Mouse (Mus musculus): ENCODE data around the gene Isg20.

Gene Isg20

GRCm38 (mm10) chr7:78903174-78903870 lies 9.9 kb upstream of the Isg20 start:
- 96% methylated on average over 6 of the region's 6 CpGs for WGBS

GRCm38 (mm10) chr7:78904175-78904574 lies 9.0 kb upstream of the Isg20 start:
- WGBS, result 72% methylated on average over 2 of the region's 2 CpGs

DNA sequence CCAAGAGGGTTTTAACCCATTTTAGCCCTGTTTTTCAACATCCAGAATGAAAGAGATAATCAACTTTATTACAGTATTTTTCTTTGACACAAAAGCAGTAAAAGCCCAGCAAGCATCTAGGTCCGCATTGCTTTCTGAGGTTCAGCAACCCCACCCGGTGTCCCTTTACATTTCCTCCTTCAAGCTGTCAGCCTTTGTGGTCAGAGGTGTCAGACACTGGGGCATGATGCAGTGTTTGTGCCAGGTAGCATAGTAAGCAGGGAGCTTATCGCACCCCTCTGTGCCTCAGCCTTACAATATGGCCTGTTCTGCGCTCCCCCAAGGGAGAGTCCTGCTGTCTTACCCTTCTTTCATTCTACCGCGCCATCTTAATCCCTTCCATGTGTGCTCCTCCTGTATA lies 4.2 kb upstream of the Isg20 start:
- 96% methylated on average over 6 of the region's 6 CpGs for WGBS

GRCm38 (mm10) chr7:78910336-78911098 lies 2.7 kb upstream of the Isg20 start:
- 56% methylated on average over 6 of the region's 6 CpGs for WGBS

DNA sequence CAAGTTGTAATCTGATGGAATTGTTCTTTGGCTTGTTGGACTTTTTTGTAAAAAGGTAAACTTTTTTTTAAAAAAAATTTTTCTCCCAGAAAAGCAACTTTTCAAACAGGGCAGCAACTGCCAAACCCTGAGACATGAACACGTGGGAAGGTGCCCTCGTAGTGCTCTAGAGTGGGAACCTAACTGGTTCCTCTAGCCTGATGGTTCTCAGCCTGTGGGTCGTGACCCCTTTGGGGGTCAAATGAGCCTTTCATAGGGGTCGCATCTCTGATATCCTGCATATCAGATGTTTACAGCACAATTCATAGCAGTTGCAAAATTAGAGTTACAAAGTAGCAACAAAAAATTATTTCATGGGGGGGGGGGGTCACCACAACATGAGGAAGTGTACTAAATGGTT lies 2.0 kb upstream of the Isg20 start:
- WGBS, result 93% methylated on average over 4 of the region's 4 CpGs

DNA sequence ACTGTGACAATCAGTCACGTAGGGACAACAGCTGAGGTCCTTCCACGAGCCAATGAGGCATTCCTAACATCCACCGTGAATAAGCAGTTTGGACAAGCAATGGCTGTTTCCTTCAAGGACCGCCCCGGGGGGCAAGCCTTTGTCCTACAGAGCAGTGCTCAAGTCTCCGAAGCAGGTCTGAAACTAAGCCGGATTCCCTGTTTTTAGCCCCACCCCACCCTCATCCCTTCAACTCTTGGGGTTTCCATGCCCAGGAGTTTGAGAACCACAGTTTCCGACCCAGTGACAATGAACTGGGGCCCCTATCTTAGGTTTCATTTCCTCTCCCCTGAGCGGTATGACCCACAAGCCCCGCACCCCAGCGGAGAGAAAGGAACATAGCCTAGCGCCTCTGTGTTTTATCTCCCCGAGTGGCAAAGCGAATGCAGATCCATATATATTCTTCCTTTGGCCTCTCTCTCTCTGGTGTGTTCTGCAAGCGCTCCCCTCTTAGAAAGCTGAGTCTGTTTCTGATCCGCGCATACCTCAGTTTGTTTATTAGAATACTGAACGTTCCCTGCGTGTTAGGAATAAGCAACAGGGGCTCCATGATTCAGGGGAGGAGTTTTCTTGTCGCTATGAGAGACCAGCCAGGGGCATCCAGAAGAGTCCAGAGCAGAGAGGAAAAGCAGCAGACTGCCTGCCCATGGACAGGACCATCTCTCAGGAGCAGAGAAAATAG lies 811 bp upstream of the Isg20 start:
- WGBS, result 10% methylated on average over 20 of the region's 20 CpGs

- WGBS, result 66% methylated on average over 19 of the region's 19 CpGs
Observed at GRCm38 (mm10) chr7:78913649-78914544, 673 bp downstream of the Isg20 start.

GRCm38 (mm10) chr7:78914545-78914845 lies 1.3 kb downstream of the Isg20 start:
- 95% methylated on average over 3 of the region's 3 CpGs for WGBS

- 87% methylated on average over 11 of the region's 11 CpGs for WGBS
Observed at GRCm38 (mm10) chr7:78914896-78915510, 1.8 kb downstream of the Isg20 start.

DNA sequence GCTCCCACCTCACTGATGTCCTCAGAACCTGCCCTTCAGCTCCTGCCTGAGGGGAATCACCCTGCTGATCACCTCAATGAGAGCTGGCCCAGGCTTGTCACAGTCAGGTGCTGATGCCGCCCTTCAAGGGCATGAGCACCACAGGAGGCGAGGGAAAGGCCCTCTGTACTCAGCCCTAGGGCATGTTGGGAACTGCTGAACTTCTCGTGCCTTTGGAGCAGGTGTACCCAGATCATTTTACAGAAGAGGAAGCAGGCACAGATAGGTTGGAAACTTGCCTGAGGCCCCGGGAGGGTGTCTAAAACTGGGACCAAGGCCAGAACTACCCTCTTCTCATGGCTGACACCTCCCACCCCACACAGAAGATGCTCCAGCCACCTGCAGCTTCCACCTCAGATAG lies 5.5 kb downstream of the Isg20 start:
- 60% methylated on average over 4 of the region's 4 CpGs for WGBS

- WGBS, result 85% methylated on average over 7 of the region's 7 CpGs
Observed at GRCm38 (mm10) chr7:78922506-78922905, 9.3 kb downstream of the Isg20 start.

DNA sequence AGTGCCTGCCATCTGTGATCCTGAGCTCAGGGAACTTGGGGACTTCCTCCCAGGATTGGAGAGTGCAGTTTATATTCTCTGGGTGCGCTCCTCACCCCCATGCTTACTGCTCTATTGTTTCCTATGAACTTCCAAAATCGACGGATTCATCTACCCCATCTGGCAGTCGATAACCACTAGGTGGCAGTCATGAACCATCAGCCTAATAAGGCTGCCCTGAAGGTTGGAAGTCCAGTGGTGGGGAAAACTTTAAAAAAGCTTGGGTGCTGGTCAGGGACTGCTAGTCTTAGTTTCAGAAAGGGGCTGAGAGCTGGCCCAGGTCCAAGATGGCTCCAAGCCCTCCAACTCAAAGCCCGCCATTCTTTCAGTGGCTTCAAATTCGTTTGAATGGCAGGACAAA lies 11.1 kb downstream of the Isg20 start:
- 6% methylated on average over 6 of the region's 6 CpGs for WGBS

DNA sequence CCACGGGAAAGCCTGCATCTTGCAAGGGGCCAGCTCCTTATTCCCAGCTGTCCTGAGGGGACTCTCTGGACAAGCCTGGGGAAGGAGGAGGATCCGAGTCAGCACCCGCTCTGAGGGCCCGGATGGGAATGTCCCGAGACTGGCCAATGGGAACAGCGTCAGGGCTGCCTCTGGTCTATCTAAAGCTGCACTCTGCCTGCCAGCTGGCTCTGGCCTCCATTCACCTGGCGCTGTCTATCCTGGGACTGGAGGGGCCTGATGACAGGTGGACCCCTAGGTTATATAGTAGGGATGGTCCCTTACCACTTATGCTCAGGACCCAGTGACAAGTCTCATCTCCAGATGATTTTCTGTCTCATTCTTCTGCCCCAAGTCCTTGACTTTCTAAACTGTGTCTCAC lies 11.6 kb downstream of the Isg20 start:
- 59% methylated on average over 7 of the region's 7 CpGs for WGBS

GRCm38 (mm10) chr7:78925680-78926079 lies 12.5 kb downstream of the Isg20 start:
- WGBS, result 62% methylated on average over 7 of the region's 7 CpGs

DNA sequence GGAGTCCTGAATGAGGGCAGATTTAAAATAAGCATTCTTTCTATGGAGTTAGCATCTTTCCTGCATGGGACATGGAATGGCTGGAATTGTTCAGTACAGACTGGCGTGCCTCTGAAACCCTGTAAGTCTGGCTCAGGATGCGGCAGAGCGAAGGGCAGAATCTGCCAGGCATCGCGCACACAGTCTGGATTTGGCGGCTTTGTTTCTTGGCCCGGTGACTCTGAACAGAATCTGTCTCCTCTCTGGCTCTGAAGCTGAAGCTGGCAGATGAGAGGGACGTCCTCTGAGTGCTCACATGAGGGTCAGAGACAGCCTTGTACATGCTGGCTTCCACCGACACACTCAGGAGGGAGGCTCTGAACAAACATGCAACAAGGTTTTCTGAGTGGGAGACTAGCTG lies 12.9 kb downstream of the Isg20 start:
- WGBS, result 61% methylated on average over 9 of the region's 9 CpGs

GRCm38 (mm10) chr7:78927266-78927665 lies 14.0 kb downstream of the Isg20 start:
- WGBS, result 96% methylated on average over 3 of the region's 3 CpGs

DNA sequence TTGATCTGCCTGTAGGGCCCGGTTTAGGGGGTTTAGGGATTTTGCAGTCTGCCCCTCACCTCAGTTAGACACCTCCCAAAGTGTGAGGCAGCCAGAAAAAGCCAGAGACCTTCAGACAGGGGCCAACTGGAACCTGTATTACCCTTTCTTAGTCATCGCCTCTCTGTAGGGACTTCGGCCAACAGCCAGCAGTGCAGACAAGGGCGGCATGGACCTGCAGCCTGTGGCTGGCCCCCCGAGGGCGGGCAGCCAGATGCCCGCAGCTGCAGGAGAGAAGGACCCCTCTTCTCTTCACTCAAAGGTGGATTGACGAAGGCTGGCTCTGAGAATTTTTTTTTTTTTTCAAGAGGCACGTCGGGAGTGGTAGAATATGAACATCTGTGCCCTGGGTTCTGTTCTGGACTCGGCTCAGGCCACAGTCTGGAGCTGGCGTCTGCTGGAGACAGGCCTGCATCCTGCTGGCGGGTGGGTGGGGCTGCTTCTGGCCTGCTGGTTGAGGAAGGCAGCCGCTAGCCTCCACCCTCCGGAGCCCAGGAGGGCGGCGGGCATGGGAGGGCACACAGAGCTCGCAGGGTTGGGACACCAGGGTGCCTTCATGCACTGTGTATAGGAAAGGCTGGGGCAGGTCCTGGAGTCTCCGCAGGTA lies 25.9 kb downstream of the Isg20 start:
- WGBS, result 63% methylated on average over 19 of the region's 19 CpGs

- WGBS, result 91% methylated on average over 3 of the region's 3 CpGs
Observed at GRCm38 (mm10) chr7:78940971-78941370, 27.7 kb downstream of the Isg20 start.

DNA sequence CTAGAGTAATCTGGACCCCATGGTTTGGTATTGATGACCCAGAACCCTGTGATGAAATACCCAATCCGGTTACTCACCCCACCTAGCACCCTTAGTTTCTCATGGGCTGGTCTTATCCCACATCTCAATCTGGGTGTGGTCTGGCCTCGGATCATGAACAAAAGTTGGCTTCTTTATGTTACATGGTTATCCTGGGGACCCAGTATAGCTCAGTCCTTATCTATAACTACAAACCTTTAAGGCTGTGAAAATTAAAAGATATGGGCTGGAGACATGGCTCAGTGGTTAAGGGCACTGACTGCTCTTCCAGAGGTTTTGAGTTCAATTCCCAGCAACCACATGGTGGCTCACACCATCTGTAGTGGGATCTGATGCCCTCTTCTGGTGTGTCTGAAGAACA lies 29.3 kb downstream of the Isg20 start:
- WGBS, result 90% methylated on average over 2 of the region's 2 CpGs

DNA sequence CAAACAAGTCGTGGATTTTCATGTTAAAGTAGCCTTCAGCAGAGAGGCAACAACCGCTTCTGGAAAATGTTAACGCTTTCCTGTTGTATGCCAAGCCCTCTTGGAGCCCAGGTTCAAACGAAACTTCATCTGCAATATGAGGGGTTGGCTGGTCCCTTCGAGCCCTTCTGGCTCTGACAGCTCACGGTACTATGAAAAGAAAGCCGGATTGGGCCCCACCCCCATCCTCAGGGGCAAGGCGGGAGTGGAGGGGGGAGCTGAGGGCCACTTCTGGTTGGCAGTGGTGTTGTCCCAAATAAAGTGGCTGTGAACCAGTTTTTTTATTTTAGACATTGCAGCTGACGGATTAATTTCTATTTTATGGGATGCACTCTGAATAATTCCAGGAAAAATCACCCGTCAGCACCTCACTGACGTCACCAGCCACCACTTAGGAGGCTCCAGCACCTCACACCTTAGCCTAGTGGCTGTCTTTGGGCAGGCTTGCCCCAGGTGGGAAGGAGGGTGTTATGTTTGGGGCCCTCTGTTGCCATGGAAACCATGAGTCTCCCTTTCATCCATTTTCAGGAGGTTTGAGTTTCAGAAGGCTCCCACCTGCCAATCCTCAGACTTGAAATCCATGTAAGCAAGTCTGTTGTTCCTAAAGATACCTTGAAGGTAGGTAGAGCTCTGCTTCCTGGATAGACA lies 40.8 kb downstream of the Isg20 start:
- WGBS, result 27% methylated on average over 11 of the region's 11 CpGs
